Mouse (Mus musculus): ENCODE results near the gene Gm44596.
"Not testable (repeated sequence)": the region's sequence is repeated elsewhere in the genome, so short reads cannot be mapped to it uniquely, and the experiment has no call there.

Gm44596 gene

GRCm38 (mm10) chr6:128375192-128375591 lies at the start of gene Gm44596, which contains the start of gene Tex52:
Gene Gm44596, plus strand, starts transcription at chr6:128375503.
Gene Tex52, plus strand, starts transcription at chr6:128375456.
- DNase-seq = no peak

- peak; percentile 68 to 71 for DNase-seq
Observed at GRCm38 (mm10) chr6:128334397-128335124, 40.7 kb upstream of the Gm44596 start.

DNA sequence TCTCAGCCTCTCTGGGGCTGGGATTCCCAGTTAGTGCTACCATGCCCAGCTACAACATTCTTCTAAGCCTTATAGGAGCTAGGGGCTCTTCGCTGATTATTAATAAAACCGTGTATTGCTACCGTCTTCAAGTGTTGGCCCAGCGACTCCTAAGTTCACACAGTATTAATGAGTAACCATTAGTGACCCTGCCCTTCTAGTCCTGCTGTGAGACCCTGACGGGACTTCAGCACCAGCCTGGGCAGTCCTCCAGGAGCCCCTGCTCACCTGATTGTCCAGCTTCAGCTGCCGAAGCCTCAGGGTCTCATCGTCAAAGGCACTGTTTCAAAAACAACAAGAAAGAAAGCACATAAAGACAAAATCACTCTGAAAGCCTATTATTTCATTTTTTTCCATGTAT lies 37.8 kb upstream of the Gm44596 start:
- DNase-seq = no peak

DNA sequence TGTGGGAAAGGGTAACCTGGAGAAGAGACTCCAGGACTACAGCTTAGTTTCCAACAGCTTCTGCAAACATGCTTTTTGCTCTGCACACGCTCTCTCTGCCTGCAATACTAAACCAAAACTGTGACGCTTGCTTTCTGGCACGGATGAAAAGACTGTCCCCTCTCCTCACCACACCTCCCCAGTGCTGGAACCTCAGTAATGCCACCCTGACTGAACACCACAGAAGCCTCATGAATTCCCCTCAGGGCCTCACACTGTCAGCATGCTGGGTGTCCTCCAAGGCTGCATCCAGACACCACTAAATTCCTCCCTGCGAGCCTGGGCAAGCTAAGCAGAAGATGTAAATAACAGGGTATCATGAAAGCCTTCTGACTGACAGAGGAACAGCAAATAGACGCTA lies 36.4 kb upstream of the Gm44596 start:
- no peak for DNase-seq

GRCm38 (mm10) chr6:128341956-128342723 lies 33.2 kb upstream of the Gm44596 start:
- no peak for DNase-seq

DNA sequence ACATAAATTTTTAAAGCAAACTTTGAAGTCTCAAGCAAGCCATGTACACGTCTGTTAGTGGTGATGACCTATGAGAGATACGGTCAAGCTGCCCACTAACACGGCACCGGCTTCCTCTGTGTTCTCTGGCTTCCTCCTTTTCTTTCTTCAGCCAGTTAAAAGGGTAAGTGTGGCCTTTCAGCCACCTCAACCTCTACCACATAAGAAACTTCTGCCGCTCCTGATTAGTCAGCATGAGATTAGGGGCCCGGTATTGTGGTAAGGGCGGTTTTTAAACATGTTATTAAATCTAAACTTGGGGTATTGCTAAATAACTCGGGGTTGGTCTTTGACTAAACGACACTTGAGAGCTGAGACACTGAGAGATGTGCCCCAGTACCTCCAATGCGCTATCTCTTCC lies 29.7 kb upstream of the Gm44596 start:
- DNase-seq = no peak

- no peak for DNase-seq
Observed at GRCm38 (mm10) chr6:128346782-128347181, 28.5 kb upstream of the Gm44596 start.

GRCm38 (mm10) chr6:128349711-128350110 lies 25.6 kb upstream of the Gm44596 start:
- no peak for DNase-seq

GRCm38 (mm10) chr6:128354140-128354539 lies 21.2 kb upstream of the Gm44596 start:
- DNase-seq = no peak

GRCm38 (mm10) chr6:128355201-128355681 lies 20.1 kb upstream of the Gm44596 start:
- DNase-seq = peak in 1 of 2 experiments; percentile 14

- DNase-seq = peak; percentile 88 to 89
Observed at GRCm38 (mm10) chr6:128355726-128356416, 19.4 kb upstream of the Gm44596 start, which contains the start of gene Tulp3. Gene Tulp3, minus strand, starts transcription at chr6:128355851.

DNA sequence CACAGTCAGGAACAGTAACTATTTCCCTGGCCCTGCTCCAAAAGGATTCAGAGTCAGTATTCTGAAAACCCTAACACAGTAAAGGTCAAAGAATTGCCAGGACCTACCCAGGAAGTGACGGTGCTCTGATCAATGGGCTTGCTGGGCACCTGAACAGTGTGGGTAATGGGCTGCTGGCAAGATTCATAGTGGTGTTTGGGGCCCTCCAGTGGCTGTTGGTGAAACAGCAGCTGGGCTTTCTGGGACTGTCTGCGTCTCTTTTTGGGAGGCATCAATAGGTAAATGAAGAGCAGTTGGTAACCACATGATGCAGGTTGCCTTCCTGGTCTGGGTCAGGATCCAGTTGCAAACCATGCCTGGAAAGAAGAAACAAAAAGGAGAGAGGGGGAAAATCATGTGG lies 16.3 kb upstream of the Gm44596 start:
- DNase-seq = peak; percentile 77 to 79

DNA sequence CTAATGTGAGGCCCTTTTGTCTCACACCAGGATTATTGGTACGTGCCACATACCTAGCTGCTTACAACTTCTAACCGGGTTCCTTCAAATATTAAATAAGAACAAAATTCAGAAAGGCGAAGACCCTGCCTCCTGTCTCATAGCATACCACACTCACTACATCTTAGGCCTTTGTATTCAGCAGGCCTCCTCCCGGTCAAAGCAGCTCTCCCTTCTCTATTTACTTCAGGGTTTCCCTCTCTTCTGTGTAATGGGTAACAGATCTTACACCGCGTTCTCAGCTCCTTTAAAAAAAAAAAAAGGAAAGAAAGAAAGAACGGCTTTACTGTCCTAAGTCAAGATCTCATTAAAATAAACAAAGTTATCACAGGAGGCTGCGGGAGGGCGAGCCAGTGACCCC lies 13.4 kb upstream of the Gm44596 start:
- no peak for DNase-seq

DNA sequence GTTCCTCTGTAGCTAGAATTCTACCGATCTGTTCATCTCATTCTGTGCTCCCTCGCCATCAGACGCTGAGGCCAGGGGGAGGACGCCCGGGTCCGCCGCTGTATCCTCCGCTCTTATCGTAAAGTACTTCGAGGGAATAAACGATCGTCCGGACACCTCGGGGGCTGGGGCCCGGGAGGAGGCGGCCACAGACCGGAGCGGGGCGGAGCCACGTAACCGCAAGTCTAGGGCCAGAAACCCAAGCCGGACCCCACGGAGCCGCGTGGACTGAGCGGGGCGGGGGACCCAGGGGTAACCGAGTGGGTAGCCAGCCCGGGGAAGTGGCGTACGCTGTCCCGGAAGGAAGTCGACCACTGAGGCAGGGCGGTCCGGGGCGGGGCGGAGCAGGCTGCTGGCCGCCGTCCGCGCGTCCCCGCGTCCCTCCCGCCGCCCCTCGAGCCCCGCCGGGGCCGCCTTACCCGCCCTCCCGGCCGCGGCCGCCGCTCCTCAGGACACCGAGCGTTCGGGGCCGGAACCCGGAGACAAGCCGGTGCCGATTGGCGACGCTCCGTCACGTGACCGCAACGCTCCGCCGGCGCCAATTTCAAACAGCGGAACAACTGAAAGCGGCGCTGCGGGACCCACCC lies 12.8 kb upstream of the Gm44596 start, which contains the start of the genes Rhno1 and Foxm1:
Gene Rhno1, minus strand, starts transcription at position 531 of the 626 bp plus-strand sequence.
Gene Foxm1, plus strand, starts transcription at position 587 of the 626 bp plus-strand sequence.
- peak; percentile 83 to 85 for DNase-seq

GRCm38 (mm10) chr6:128363007-128363825 lies 12.1 kb upstream of the Gm44596 start:
- DNase-seq = no peak

DNA sequence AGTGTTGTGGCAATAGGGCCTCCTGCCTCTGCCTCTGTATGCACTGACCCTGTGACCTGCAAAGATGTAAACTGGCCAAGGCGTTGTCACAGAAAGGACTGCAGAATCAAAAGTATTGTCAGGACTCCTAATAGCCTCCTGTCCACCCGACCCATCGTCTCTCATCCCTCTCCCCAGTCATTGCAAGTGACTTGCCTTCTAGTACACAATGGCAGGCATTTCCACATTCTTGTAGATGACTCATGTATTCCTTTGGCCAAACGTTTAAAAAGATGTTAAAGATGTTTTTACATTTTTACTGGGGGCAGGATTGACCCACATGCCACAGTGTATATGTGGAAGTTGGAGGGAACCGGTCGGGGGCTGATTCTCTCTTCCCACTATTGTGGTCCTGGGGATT lies 10.6 kb upstream of the Gm44596 start:
- no peak for DNase-seq

DNA sequence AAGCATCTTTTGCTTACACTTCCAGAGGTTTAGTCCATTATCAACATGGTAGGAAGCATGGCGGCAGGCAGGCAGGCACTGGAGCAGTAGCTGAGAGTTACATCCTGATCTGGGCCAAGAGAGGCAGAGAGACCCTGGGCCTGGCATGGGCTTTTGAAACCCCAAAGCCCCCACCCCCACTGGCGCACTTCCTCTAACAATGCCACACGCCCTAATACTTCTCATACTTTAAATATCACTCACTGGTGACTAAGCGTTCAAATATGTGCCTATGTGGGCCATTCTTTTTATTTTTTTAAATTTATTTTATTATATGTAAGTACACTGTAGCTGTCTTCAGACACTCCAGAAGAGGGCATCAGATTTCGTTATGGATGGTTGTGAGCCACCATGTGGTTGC lies 8.8 kb upstream of the Gm44596 start:
- DNase-seq = no peak

DNA sequence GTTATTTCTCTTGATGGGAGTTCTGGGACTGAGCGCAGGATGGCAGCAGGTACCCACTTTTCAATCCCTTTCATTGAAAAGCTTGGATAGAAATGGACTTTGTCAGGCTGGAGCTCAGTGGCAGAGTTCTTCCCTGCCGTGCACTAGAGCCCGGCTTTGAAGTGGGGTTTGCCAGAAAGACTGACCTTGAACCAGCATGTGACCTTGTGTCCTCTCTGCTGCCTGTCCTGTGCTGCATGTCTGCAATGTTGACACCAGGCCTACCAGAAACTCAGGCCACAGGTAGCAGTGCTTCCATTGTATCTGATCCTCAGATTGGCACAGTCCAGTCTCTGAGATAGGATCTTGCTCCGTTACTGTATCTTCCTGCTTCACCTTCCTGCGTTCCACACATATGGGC lies 5.3 kb upstream of the Gm44596 start:
- DNase-seq = no peak

DNA sequence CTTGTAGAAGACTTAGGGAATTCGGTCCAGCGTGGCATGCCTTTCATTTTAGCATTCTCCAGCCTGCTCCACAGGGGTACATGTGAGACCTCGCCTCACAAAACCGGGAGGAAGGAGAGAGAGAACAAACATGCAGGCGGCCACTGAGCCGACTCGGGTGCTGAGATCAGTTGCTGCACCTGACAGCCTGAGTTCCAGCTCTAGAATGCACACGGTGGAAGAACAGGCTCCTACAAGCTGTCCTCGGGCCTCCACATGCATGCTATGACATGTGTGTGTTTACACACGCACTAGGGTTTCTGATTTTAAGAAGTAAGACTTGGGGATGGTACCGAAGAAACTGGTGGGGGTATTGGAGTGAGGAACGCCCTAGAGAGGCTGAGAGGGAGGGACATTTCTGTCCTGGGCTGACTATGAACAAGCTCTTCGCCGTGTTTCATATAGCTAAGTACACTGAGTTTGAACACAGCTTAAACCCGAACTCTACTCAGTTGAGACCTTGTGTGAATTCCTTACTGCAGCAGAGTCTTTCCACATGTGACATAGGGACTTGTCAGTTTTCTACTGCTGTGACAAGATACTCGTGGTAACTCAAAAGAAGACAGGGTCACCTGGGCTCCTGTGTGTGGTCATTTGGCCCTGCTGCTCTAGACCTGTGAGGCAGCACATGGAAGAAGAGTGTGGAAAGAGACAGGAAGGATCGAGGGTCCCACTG lies 1.2 kb downstream of the Gm44596 start:
- DNase-seq = no peak

GRCm38 (mm10) chr6:128379636-128380035 lies 4.3 kb downstream of the Gm44596 start:
- DNase-seq = no peak

GRCm38 (mm10) chr6:128380594-128381167 lies 5.4 kb downstream of the Gm44596 start:
- DNase-seq = not testable (repeated sequence)
